ENCODE assay signal across 8 mouse cellular contexts in the genomic region with DNA sequence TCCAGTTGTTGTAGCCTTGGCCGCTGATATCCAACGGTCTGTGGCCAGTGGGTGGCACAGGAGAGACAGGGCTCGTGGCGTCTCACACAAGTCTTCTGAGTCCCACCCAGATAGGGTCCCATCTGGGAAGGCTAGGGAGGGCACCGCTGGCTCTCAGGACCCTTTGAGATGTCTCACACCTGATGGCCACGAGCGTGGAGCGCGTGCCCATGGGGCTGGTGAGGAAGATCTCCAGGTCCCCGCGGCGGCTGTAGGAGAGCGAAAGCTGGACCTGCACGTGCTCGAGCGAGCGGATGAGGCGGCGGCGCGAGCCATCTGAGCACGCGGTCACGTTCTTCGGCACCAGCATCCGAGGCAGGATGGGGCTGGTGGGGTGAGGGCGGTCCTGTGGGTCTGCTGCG. TPM values are rescaled to one million over a fixed set of nuclear protein-coding genes. Genes with fewer than 3 reads are reported as not detected.
DNase-seq lines count a peak whose midpoint lies in the region; ATAC-seq and TF ChIP-seq lines count a peak whose summit lies in the region.

No protein-coding gene starts in this region.

- H3K4me3 ChIP-seq in forebrain, postnatal 0 days (ENCODE audit: low read depth, low read length): peak overlapping the region; percentile 45
- peak overlapping the region; percentile 56 for H3K4me3 ChIP-seq in kidney, postnatal 0 days (replicated peaks; ENCODE audit: low read depth, low read length)
- peak overlapping the region; percentile 33 for H3K4me3 ChIP-seq in midbrain, embryonic 11.5 days (ENCODE audit: low read depth, low read length)

- H3K27me3 ChIP-seq in forebrain, postnatal 0 days (ENCODE audit: insufficient read depth, low read length): no peaks in the 10 kb centered on the region
- H3K27me3 ChIP-seq in kidney, postnatal 0 days (ENCODE audit: insufficient read depth, low read length): no peaks in the 10 kb centered on the region
- peaks cover 2% of the 10 kb centered on the region; the same call in 1 of the 2 replicates for H3K27me3 ChIP-seq in midbrain, embryonic 11.5 days (ENCODE audit: control insufficient read depth, insufficient read depth, low read length)

- peak; percentile 13 for ATAC-seq in forebrain, postnatal 0 days
- ATAC-seq in kidney, postnatal 0 days (replicated peaks; ENCODE audit: low FRiP score, low read depth): no peak
- ATAC-seq in midbrain, embryonic 11.5 days (ENCODE audit: low FRiP score): no peak

- intact Hi-C loops in left cerebral cortex, postnatal 14 days (cut with DNase I): no loop called here
- intact Hi-C loops in left cerebral cortex, postnatal 36 days (cut with DNase I): no loop called here

- peaks cover 7% of the 10 kb centered on the region; the same call in 1 of the 2 replicates for H3K36me3 ChIP-seq in forebrain, postnatal 0 days (ENCODE audit: insufficient read depth)
- peaks cover 1% of the 10 kb centered on the region; the same call in 1 of the 2 replicates for H3K36me3 ChIP-seq in kidney, postnatal 0 days (ENCODE audit: insufficient read depth, low read length)
- no peaks in the 10 kb centered on the region for H3K36me3 ChIP-seq in midbrain, embryonic 11.5 days (ENCODE audit: control insufficient read depth, insufficient read depth, low read length)

- H3K4me2 ChIP-seq in forebrain, postnatal 0 days (ENCODE audit: low read depth): peak overlapping the region; percentile 96
- peak overlapping the region; percentile 95 for H3K4me2 ChIP-seq in kidney, postnatal 0 days (ENCODE audit: low read length)
- peak overlapping the region; percentile 62 for H3K4me2 ChIP-seq in midbrain, embryonic 11.5 days

- peak; percentile 17; the same call in 1 of the 2 replicates for TF ChIP-seq CTCF in forebrain, postnatal 0 days (IDR thresholded peaks at IDR 0.05; ENCODE audit: low read depth)
- no peak; the same call in 1 of the 2 replicates for TF ChIP-seq CTCF in kidney, postnatal 0 days (IDR thresholded peaks at IDR 0.05; ENCODE audit: low read depth)

- no peak overlapping the region; the same call in 1 of the 2 replicates for H3K27ac ChIP-seq in forebrain, postnatal 0 days (ENCODE audit: low read depth, low read length)
- H3K27ac ChIP-seq in kidney, postnatal 0 days: no peak overlapping the region
- no peak overlapping the region for H3K27ac ChIP-seq in midbrain, embryonic 11.5 days (ENCODE audit: low read depth, low read length)

- no peaks in the 10 kb centered on the region for H3K9me3 ChIP-seq in forebrain, postnatal 0 days (ENCODE audit: low read length)
- H3K9me3 ChIP-seq in kidney, postnatal 0 days (replicated peaks; ENCODE audit: low read length): no peaks in the 10 kb centered on the region
- H3K9me3 ChIP-seq in midbrain, embryonic 11.5 days (ENCODE audit: control insufficient read depth, low read length): no peaks in the 10 kb centered on the region

- WGBS in forebrain, postnatal 0 days: 5% methylated on average over 28 of the region's 28 CpGs
- 2% methylated on average over 27 of the region's 28 CpGs for WGBS in kidney, postnatal 0 days
- WGBS in midbrain, embryonic 11.5 days: 8% methylated on average over 28 of the region's 28 CpGs

- H3K4me1 ChIP-seq in forebrain, postnatal 0 days (ENCODE audit: insufficient read depth): peaks cover 3% of the 10 kb centered on the region; the same call in 1 of the 2 replicates
- peaks cover 20% of the 10 kb centered on the region for H3K4me1 ChIP-seq in kidney, postnatal 0 days (replicated peaks; ENCODE audit: insufficient read depth, low read length)
- H3K4me1 ChIP-seq in midbrain, embryonic 11.5 days (ENCODE audit: control insufficient read depth, insufficient read depth, low read length): peaks cover 21% of the 10 kb centered on the region

- peak overlapping the region; percentile 57 for H3K9ac ChIP-seq in forebrain, postnatal 0 days
- H3K9ac ChIP-seq in kidney, postnatal 0 days (ENCODE audit: low read depth, low read length): peak overlapping the region; percentile 63
- peak overlapping the region; percentile 21 for H3K9ac ChIP-seq in midbrain, embryonic 11.5 days (ENCODE audit: low read length)

- peak; percentile 97 for DNase-seq in heart, adult 11 months
- no peak for DNase-seq in heart, adult 8-10 months (ENCODE audit: low spot score)
- DNase-seq in T-cell, adult 2 months (ENCODE audit: low spot score): peak; percentile 34
- DNase-seq in forebrain, postnatal 0 days: peak; percentile 32
- DNase-seq in kidney, postnatal 0 days (ENCODE audit: low spot score): peak; percentile 30
- DNase-seq in midbrain, embryonic 11.5 days (ENCODE audit: low spot score, missing footprints): peak; percentile 88
- no peak for DNase-seq in left cerebral cortex, postnatal 14 days (ENCODE audit: low spot score in 2 of 2)
- no peak for DNase-seq in left cerebral cortex, postnatal 36 days (ENCODE audit: low spot score in 2 of 2)

RNA-seq across cellular contexts. Expression of a gene that starts 2.5 kb away (rescaled TPM):
- 10 to 100 TPM; 14.3 to 19.8 (median 16.3) TPM for total RNA-seq in heart, adult 8-10 months (2022)
- total RNA-seq in forebrain, postnatal 0 days (2014; rRNA removed): 19.2 and 22.8 TPM in 2 replicates
- 32.4 and 35.6 TPM in 2 replicates for polyA plus RNA-seq in forebrain, postnatal 0 days (2015; fragmentation: Nextera tagmentation; extraction: Ambion mirVana)
- 52.2 and 53.6 TPM in 2 replicates for polyA plus RNA-seq in kidney, postnatal 0 days (2015; fragmentation: Nextera tagmentation; extraction: Ambion mirVana)
- 36.2 and 40.8 TPM in 2 replicates for polyA plus RNA-seq in midbrain, embryonic 11.5 days (2014; fragmentation: Nextera tagmentation; extraction: Ambion mirVana)
- 10 to 100 TPM; 21.2 to 25.5 TPM for total RNA-seq in left cerebral cortex, postnatal 14 days (2021)
- total RNA-seq in left cerebral cortex, postnatal 36 days (2021): 10 to 100 TPM; 26.6 to 30.1 TPM

RNA-seq across cellular contexts. Expression of a gene that starts 6.5 kb away (rescaled TPM):
- total RNA-seq in heart, adult 8-10 months (2022): 1 to 10 TPM; 1.7 to 3.1 (median 2.7) TPM
- total RNA-seq in forebrain, postnatal 0 days (2014; rRNA removed): 3.4 and 3.8 TPM in 2 replicates
- polyA plus RNA-seq in forebrain, postnatal 0 days (2015; fragmentation: Nextera tagmentation; extraction: Ambion mirVana): 7.4 TPM in 2 replicates
- 5.4 and 5.9 TPM in 2 replicates for polyA plus RNA-seq in kidney, postnatal 0 days (2015; fragmentation: Nextera tagmentation; extraction: Ambion mirVana)
- 1.5 and 1.8 TPM in 2 replicates for polyA plus RNA-seq in midbrain, embryonic 11.5 days (2014; fragmentation: Nextera tagmentation; extraction: Ambion mirVana)
- 1 to 10 TPM; 4.9 to 5.7 TPM for total RNA-seq in left cerebral cortex, postnatal 14 days (2021)
- 1 to 10 TPM; 4.9 to 6.2 TPM for total RNA-seq in left cerebral cortex, postnatal 36 days (2021)

RNA-seq across cellular contexts. Expression of a gene that starts 6.9 kb away (rescaled TPM):
- total RNA-seq in heart, adult 8-10 months (2022): 1 to 10 TPM; 3.1 to 7.6 (median 5.0) TPM
- 1.8 and 2.7 TPM in 2 replicates for total RNA-seq in forebrain, postnatal 0 days (2014; rRNA removed)
- 5.1 and 6.4 TPM in 2 replicates for polyA plus RNA-seq in forebrain, postnatal 0 days (2015; fragmentation: Nextera tagmentation; extraction: Ambion mirVana)
- 11.7 and 12.1 TPM in 2 replicates for polyA plus RNA-seq in kidney, postnatal 0 days (2015; fragmentation: Nextera tagmentation; extraction: Ambion mirVana)
- 4.0 and 4.5 TPM in 2 replicates for polyA plus RNA-seq in midbrain, embryonic 11.5 days (2014; fragmentation: Nextera tagmentation; extraction: Ambion mirVana)
- 10 to 100 TPM in 1 of 2 experiments, 1 to 10 TPM in 1; 8.6 to 10.1 TPM for total RNA-seq in left cerebral cortex, postnatal 14 days (2021)
- 10 to 100 TPM; 10.6 to 11.5 TPM for total RNA-seq in left cerebral cortex, postnatal 36 days (2021)

RNA-seq across cellular contexts. Expression of a gene that starts 25.4 kb away (rescaled TPM):
- total RNA-seq in heart, adult 8-10 months (2022): 100 to 1,000 TPM in 2 of 4 experiments, 10 to 100 TPM in 2; 87.9 to 109 (median 99.6) TPM
- total RNA-seq in forebrain, postnatal 0 days (2014; rRNA removed): 0.31 and 0.33 TPM in 2 replicates
- 0.70 and 0.81 TPM in 2 replicates for polyA plus RNA-seq in forebrain, postnatal 0 days (2015; fragmentation: Nextera tagmentation; extraction: Ambion mirVana)
- 3.0 and 3.2 TPM in 2 replicates for polyA plus RNA-seq in kidney, postnatal 0 days (2015; fragmentation: Nextera tagmentation; extraction: Ambion mirVana)
- 0.11 and 0.31 TPM in 2 replicates for polyA plus RNA-seq in midbrain, embryonic 11.5 days (2014; fragmentation: Nextera tagmentation; extraction: Ambion mirVana)
- 1 to 10 TPM; 2.0 to 4.2 TPM for total RNA-seq in left cerebral cortex, postnatal 14 days (2021)
- total RNA-seq in left cerebral cortex, postnatal 36 days (2021): 10 to 100 TPM in 1 of 2 experiments, 1 to 10 TPM in 1; 7.5 to 10.0 TPM

RNA-seq across cellular contexts. Expression of a gene that starts 27.0 kb away (rescaled TPM):
- 1 to 10 TPM; 2.2 to 3.1 (median 2.2) TPM for total RNA-seq in heart, adult 8-10 months (2022)
- total RNA-seq in forebrain, postnatal 0 days (2014; rRNA removed): 309 and 328 TPM in 2 replicates
- 85.3 and 112 TPM in 2 replicates for polyA plus RNA-seq in forebrain, postnatal 0 days (2015; fragmentation: Nextera tagmentation; extraction: Ambion mirVana)
- polyA plus RNA-seq in kidney, postnatal 0 days (2015; fragmentation: Nextera tagmentation; extraction: Ambion mirVana): 0.51 and 0.86 TPM in 2 replicates
- 63.4 and 66.5 TPM in 2 replicates for polyA plus RNA-seq in midbrain, embryonic 11.5 days (2014; fragmentation: Nextera tagmentation; extraction: Ambion mirVana)
- total RNA-seq in left cerebral cortex, postnatal 14 days (2021): 100 to 1,000 TPM; 131 to 139 TPM
- 100 to 1,000 TPM; 105 to 116 TPM for total RNA-seq in left cerebral cortex, postnatal 36 days (2021)

Comparison
In these comparisons a context has a peak if more than half of its experiments do, and no peak if none do; other contexts are left out.
1. DNase-seq: peak in heart, adult 11 months (single experiment), T-cell, adult 2 months (single experiment), forebrain, postnatal 0 days (single experiment), kidney, postnatal 0 days (single experiment) and midbrain, embryonic 11.5 days (single experiment); none in heart, adult 8-10 months (single experiment), left cerebral cortex, postnatal 14 days (0 of 2) and left cerebral cortex, postnatal 36 days (0 of 2).
2. Peak in every context shown above with its lines, with median percentiles within 50 percentile points of each other: H3K4me2 ChIP-seq, H3K4me3 ChIP-seq and H3K9ac ChIP-seq.